Mouse (Mus musculus) midbrain, embryonic 10.5 days (tissue): ENCODE measurements around the gene Ccdc141. TPM values are rescaled to one million over a fixed set of nuclear protein-coding genes. Genes with fewer than 3 reads are reported as not detected.

Experiments
- microRNA-seq: library from miRNA; unstranded; fragments of <30 nt; microRNA quantifications from one replicate; pipeline ENCODE4, GENCODE M21; 2017
- polyA plus RNA-seq: library from polyadenylated mRNA; unstranded; fragments of >200 nt; fragmentation: Nextera tagmentation; extraction: Ambion mirVana; gene quantifications from 2 replicates; pipeline ENCODE4 v1.2.1, GENCODE M21; 2016

Ccdc141 gene
- polyA plus RNA-seq, 1 experiment from 2014 or later: 4.3 TPM

Small RNAs within 50 kb of the gene (microRNA-seq; reads per million reads assigned to microRNA genes)
- gene Gm44360: not detected

Other genes with a start within 250 kb of the Ccdc141 start
- gene Ttn, start 188.1 kb downstream of the Ccdc141 start, polyA plus RNA-seq: under 0.01 and 0.30 TPM in 2 replicates
- gene Sestd1, start 110.0 kb upstream of the Ccdc141 start, polyA plus RNA-seq: 14.7 and 18.4 TPM in 2 replicates